Mouse (Mus musculus): ENCODE results near the gene Cdpf1. TPM values are rescaled to one million over a fixed set of nuclear protein-coding genes. Genes with fewer than 3 reads are reported as not detected.

The Cdpf1 gene
- total RNA-seq (2023): 13.9 to 19.5 TPM (median 15.5 TPM) in 4 replicates

GRCm38 (mm10) chr15:85811535-85812277 lies at the start of gene Cdpf1:
Cdpf1 (minus strand) TSS chr15:85811697.

GRCm38 (mm10) chr15:85859490-85860031 lies 48.1 kb upstream of the Cdpf1 start, which contains the start of gene Gtse1:
Gtse1 (plus strand) TSS chr15:85859745.

GRCm38 (mm10) chr15:85831954-85832590 lies 20.6 kb upstream of the Cdpf1 start, which contains the start of gene Ttc38:
Ttc38 (plus strand) TSS chr15:85832306.

GRCm38 (mm10) chr15:85821203-85822010 lies 9.9 kb upstream of the Cdpf1 start, which contains the start of gene Pkdrej:
Pkdrej (minus strand) TSS chr15:85821734.

Other genes starting within 250 kb of the Cdpf1 start
- gene Wnt7b, start 229.2 kb downstream of the Cdpf1 start, total RNA-seq (2023): not detected in 4 replicates
- gene Ppara, start 76.7 kb downstream of the Cdpf1 start, total RNA-seq (2023): 0.15 to 0.34 TPM in 2 of 4 replicates, not detected in the others
- gene Pkdrej, start 10.0 kb upstream of the Cdpf1 start, total RNA-seq (2023): not detected in 4 replicates
- 11.8 to 15.6 TPM (median 14.3 TPM) in 4 replicates for gene Ttc38, start 20.6 kb upstream of the Cdpf1 start, total RNA-seq (2023)
- gene Gtse1, start 48.0 kb upstream of the Cdpf1 start, total RNA-seq (2023): 2.2 to 3.2 TPM (median 3.0 TPM) in 4 replicates
- 23.0 to 33.7 TPM (median 31.1 TPM) in 4 replicates for gene Trmu, start 67.6 kb upstream of the Cdpf1 start, total RNA-seq (2023)
- 0.34 to 0.75 TPM (median 0.49 TPM) in 4 replicates for gene Celsr1, start 222.1 kb upstream of the Cdpf1 start, total RNA-seq (2023)
- 47.3 to 65.8 TPM (median 51.0 TPM) in 4 replicates for gene Gramd4, start 246.0 kb upstream of the Cdpf1 start, total RNA-seq (2023)

Data from B cell, adult 62 days (primary cell).